Mouse (Mus musculus) heart, embryonic 12.5 days (tissue): Measurements from ENCODE around the gene Ston2. TPM values are rescaled to one million over a fixed set of nuclear protein-coding genes. Genes with fewer than 3 reads are reported as not detected.
"Not testable (repeated sequence)": the region's sequence is repeated elsewhere in the genome, so short reads cannot be mapped to it uniquely, and the experiment has no call there.

Experiments
- ATAC-seq: fragments of 200-750 bp; cut with Nextera tagmentation; 2 replicates; pipeline ENCODE4 v1.8.0; 2017; ENCODE audit warnings: moderate TSS enrichment, moderate library complexity; ENCODE audit not compliant: insufficient number of reproducible peaks, low FRiP score
- H3K27ac ChIP-seq: fragments of 300-500 bp; sonication (generic); 2 replicates; pipeline ENCODE4 v1.5.1; 2016; ENCODE audit warnings: mild to moderate bottlenecking, moderate library complexity; ENCODE audit not compliant: poor library complexity, severe bottlenecking
- H3K27me3 ChIP-seq: fragments of 300-500 bp; sonication (generic); replicated peaks from 2 replicates; pipeline ENCODE4 v1.6.1; 2016; ENCODE audit warnings: mild to moderate bottlenecking, moderate library complexity
- H3K36me3 ChIP-seq: fragments of 300-500 bp; sonication (generic); 2 replicates; pipeline ENCODE4 v1.6.1; 2016; ENCODE audit warnings: mild to moderate bottlenecking, moderate library complexity
- H3K4me1 ChIP-seq: fragments of 300-500 bp; sonication (generic); replicated peaks from 2 replicates; pipeline ENCODE4 v1.6.1; 2016; ENCODE audit warnings: mild to moderate bottlenecking
- H3K4me2 ChIP-seq: fragments of 300-500 bp; sonication (generic); 2 replicates; pipeline ENCODE4 v1.6.1; 2016; ENCODE audit warnings: mild to moderate bottlenecking, moderate library complexity
- H3K4me3 ChIP-seq: fragments of 300-500 bp; sonication (generic); 2 replicates; pipeline ENCODE4 v1.5.1; 2016; ENCODE audit warnings: mild to moderate bottlenecking
- H3K9ac ChIP-seq: fragments of 300-500 bp; sonication (generic); 2 replicates; pipeline ENCODE4 v1.6.1; 2016; ENCODE audit warnings: mild to moderate bottlenecking, moderate library complexity
- H3K9me3 ChIP-seq: fragments of 300-500 bp; sonication (generic); replicated peaks from 2 replicates; pipeline ENCODE4 v1.6.1; 2016; ENCODE audit warnings: mild to moderate bottlenecking, moderate library complexity
- WGBS: fragments of 180-500 bp; shearing (Covaris S2); methylation state at CpG from one replicate; pipeline ENCODE4 v1.1.7; 2016; 5-methylcytosine and 5-hydroxymethylcytosine counted together
- polyA plus RNA-seq: library from polyadenylated mRNA; unstranded; fragments of >200 nt; fragmentation: Nextera tagmentation; extraction: Ambion mirVana; gene quantifications from 2 replicates; pipeline ENCODE4 v1.2.1, GENCODE M21; 2016

Ston2 gene
- polyA plus RNA-seq, 1 experiment from 2014 or later, result 4.9 TPM

DNA sequence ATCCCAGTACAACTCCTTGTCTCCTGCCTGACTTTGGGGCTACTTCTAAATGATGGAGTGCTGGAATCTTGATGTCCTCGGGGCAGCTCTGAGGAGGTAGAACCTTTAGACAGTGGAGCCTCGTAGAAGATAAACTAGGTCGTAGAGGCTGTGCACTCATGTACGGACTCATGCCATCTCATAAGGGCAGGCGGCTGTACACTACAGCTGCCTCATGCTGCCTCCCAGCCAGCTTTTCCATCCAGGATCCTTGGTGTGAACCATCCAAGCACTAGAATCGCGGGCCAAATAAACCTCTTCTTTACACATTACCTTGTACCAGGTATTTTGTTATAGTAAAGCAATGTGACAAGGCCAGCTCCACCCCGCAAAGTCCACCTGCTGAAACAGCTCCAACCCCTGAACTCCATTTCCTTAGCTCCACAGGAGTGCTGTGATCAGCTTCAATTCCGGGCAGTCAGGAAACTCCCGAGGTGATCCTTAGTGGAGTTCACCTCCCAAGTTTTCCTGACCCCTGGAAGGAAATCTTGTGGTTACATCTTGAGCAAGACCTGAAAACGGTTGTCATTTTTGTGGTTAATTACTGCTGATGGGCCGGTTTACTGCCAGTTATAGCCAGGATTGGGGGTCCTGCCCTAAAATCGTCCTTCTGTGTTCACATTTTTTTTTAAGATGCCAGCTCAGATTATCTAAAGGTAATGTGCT, 36.1 kb downstream of the Ston2 start:
- Histone ChIP-seq H3K27ac (no peak overlapping the region), H3K4me1 (peaks cover 17% of the 10 kb centered on the region), H3K27me3 (no peaks in the 10 kb centered on the region), H3K9ac (no peak overlapping the region), H3K4me3 (no peak overlapping the region), H3K36me3 (no peaks in the 10 kb centered on the region), H3K4me2 (no peak overlapping the region), H3K9me3 (no peaks in the 10 kb centered on the region)
- no peak for ATAC-seq
- WGBS, result 85% methylated on average over 13 of the region's 13 CpGs

DNA sequence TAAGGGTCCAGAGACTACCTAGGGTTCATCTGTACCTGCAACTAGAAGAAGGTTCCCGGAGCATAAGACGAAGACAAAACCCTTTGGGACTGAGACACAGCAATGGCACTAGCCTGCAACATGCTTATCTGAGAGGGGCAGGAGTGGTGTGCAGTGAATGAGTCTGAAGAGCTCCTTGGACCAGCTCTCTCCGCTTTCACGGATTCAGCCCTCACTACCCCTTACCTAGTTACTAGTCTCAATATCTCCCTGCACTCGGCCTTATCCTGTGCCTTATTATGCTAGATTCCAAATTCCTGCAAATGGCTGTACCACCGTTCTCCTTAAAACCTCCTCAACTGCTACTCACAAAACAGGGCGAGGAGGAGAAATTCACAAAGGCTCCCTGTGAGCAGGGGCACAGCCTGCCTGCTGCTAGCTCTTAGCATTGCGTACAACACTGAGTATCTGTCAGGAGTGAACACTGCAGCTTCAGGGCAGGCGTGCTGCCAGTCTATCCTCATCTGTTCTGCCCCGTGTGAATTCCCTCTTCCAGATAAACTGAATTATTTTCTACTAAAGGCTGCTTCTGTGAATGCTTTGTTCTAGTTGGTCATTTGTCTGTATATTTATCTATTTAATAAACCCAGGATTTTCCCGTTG, 38.5 kb downstream of the Ston2 start:
- WGBS, result 77% methylated on average over 11 of the region's 11 CpGs
- no peak for ATAC-seq
- peaks cover 21% of the 10 kb centered on the region for H3K4me1 ChIP-seq

DNA sequence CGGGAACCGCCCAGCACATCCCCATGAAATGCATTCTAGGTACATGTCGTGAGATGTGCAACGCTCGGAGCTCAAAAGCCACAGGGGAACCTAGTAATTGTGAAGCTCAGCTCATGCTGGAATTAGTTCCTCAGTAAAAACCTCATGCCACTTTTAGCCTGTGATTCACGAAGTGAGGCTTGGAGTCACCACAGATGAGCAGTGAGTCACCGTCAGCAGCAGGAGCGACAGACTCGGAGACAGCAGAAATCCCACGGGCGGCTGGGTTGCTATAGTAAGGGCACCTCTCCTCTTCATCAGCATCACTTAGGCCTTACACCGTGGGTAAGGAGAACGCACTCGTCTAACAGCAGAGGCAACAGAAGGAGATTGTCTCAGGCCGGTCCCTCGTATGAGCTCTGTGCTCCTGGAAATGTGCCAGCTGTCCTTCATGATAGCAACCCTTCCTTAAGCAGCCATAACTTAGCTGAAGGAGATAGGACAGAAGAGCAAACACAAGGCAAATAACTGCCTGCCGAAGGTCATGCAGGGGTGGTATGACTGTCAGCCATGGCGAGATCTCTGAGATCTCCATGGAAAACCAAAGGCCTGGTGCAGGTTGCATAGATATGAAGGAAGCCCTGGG, 39.8 kb downstream of the Ston2 start:
- Histone ChIP-seq H3K4me1 (peaks cover 21% of the 10 kb centered on the region), H3K27ac (no peak overlapping the region), H3K9ac (no peak overlapping the region), H3K4me2 (no peak overlapping the region), H3K4me3 (no peak overlapping the region), H3K27me3 (no peaks in the 10 kb centered on the region), H3K9me3 (no peaks in the 10 kb centered on the region), H3K36me3 (no peaks in the 10 kb centered on the region)
- 50% methylated on average over 18 of the region's 18 CpGs for WGBS
- ATAC-seq, result no peak

More for the DNA sequence above, 38.5 kb downstream of the Ston2 start:
- Histone ChIP-seq H3K9ac (no peak overlapping the region), H3K27me3 (no peaks in the 10 kb centered on the region), H3K27ac (no peak overlapping the region), H3K9me3 (no peaks in the 10 kb centered on the region), H3K4me2 (no peak overlapping the region), H3K4me3 (no peak overlapping the region), H3K36me3 (no peaks in the 10 kb centered on the region)

DNA sequence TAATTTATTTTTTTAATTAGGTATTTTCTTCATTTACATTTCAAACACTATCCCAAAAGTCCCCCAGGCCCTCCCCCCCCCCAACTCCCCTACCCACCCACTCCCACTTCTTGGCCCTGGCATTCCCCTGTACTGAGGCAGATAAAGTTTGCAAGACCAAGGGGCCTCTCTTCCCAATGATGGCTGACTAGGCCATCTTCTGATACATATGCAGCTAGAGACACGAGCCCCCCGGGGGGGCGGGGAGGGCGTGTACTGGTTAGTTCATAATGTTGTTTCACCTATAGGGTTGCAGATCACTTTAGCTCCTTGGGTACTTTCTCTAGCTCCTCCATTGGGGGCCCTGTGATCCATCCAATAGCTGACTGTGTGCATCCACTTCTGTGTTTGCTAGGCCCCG, 41.3 kb downstream of the Ston2 start:
- not testable (repeated sequence) for H3K9ac ChIP-seq, H3K36me3 ChIP-seq, ATAC-seq, H3K27ac ChIP-seq, H3K27me3 ChIP-seq, H3K4me2 ChIP-seq, H3K9me3 ChIP-seq, H3K4me3 ChIP-seq
- H3K4me1 ChIP-seq, result peaks cover 21% of the 10 kb centered on the region
- 75% methylated on average over 5 of the region's 5 CpGs for WGBS

DNA sequence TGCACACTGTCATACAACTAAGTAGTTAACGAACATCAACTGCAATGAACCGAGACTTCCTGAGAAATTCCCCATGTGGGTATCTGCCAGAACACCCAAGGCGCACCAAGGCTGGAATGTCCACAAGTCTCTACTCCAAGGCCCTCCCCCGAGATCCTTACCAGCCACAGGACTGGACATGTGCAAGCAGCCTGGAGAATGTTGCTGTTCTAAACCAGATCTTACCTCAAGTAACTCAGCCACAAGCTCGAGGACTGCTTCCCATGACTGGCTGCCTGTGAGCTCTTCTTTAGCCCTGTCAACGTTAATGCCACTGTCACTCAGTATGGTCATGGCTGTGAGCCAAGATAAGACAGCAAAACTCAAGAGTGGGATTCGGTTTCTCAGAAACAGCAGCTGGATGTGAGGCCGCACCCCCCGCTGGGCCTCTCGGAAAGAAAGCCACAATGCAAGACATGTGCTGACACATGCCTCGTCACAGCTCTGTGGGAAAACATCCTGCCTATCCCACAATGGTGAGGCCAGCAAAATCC, 42.4 kb downstream of the Ston2 start:
- H3K4me2 ChIP-seq, result peak overlapping the region; percentile 23

DNA sequence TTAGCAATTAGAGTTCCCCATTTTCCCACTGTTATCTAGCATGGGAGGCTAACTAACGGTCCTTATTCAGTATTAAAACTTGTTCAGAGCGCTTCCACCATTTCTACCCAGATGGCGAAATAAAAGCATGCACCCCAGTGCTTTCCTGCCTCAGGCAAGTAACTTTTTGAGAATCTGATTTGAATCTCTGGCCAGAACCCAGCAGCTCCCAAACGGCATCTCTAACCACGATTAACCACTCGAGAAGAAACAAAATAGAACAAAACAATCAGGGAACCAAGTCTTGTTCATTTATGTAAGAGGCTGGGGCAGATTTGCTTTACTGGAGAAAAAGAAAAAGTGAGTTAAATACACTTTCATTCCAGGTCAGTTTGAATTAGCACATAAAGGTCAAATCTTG, 44.1 kb downstream of the Ston2 start:
- no peak overlapping the region for H3K9ac ChIP-seq
- H3K9me3 ChIP-seq, result no peaks in the 10 kb centered on the region
- no peaks in the 10 kb centered on the region for H3K27me3 ChIP-seq
- H3K4me2 ChIP-seq, result peak overlapping the region; percentile 31; the same call in 1 of the 2 replicates
- no peak overlapping the region for H3K27ac ChIP-seq
- ATAC-seq, result no peak
- H3K4me3 ChIP-seq, result peak overlapping the region; percentile 13; the same call in 1 of the 2 replicates
- no peaks in the 10 kb centered on the region for H3K36me3 ChIP-seq
- WGBS, result 80% methylated on average over 6 of the region's 6 CpGs
- H3K4me1 ChIP-seq, result peaks cover 21% of the 10 kb centered on the region

More for the DNA sequence above, 42.4 kb downstream of the Ston2 start:
- Histone ChIP-seq H3K36me3 (no peaks in the 10 kb centered on the region), H3K27ac (peak overlapping the region; percentile 70), H3K27me3 (no peaks in the 10 kb centered on the region), H3K9me3 (no peaks in the 10 kb centered on the region), H3K4me3 (peak overlapping the region; percentile 24), H3K9ac (no peak overlapping the region), H3K4me1 (peaks cover 21% of the 10 kb centered on the region)
- ATAC-seq, result peak; percentile 92
- 22% methylated on average over 11 of the region's 11 CpGs for WGBS

DNA sequence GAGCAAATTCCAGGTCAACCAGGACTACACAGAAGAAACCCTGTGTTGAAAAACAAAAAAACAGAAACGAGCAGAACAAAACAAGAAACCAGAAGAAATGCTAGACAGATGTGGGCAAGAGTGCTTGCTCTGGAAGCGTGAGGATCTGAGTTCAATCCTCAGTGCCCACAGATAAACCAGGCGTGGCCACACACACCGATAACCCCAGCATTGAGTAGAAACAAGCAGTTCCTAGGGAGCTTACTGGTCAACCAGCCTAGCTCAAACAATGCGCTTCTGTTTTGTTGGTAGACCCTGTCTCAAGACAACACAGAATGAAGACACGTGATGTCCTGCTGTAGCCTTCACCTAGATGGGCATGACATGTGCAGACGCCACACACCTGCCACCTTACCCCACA, 45.3 kb downstream of the Ston2 start:
- no peak for ATAC-seq
- no peak overlapping the region for H3K27ac ChIP-seq
- no peaks in the 10 kb centered on the region for H3K9me3 ChIP-seq
- H3K27me3 ChIP-seq, result no peaks in the 10 kb centered on the region
- no peak overlapping the region for H3K4me3 ChIP-seq
- H3K36me3 ChIP-seq, result no peaks in the 10 kb centered on the region
- H3K9ac ChIP-seq, result no peak overlapping the region
- peaks cover 11% of the 10 kb centered on the region for H3K4me1 ChIP-seq
- H3K4me2 ChIP-seq, result 0 out of 2 replicates have a peak overlapping the region, but pooled peaks have one; percentile 31
- 81% methylated on average over 7 of the region's 7 CpGs for WGBS

DNA sequence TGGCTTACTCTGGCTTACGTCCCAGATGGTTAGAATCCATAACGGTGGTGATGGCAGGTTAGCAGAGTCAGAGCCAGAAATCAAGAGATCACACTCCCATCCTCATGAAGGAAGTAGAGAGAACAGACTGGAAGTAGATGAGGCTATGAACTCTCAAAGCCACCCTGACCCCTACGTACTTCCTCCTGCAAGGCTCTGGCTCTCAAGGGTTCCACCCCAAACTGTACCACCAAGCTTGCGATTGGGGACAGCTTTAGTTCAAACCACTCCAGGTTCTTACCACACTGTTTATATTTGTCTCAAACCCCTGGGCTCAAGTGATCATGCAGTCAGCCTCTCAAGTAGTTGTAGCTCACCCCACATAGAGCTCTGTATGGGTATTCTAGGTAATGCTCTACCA, 49.8 kb downstream of the Ston2 start:
- Histone ChIP-seq H3K4me3 (no peak overlapping the region), H3K27ac (no peak overlapping the region), H3K4me2 (no peak overlapping the region), H3K9me3 (no peaks in the 10 kb centered on the region), H3K27me3 (no peaks in the 10 kb centered on the region), H3K36me3 (no peaks in the 10 kb centered on the region), H3K4me1 (peaks cover 15% of the 10 kb centered on the region), H3K9ac (no peak overlapping the region)
- WGBS, result 84% methylated on average over 4 of the region's 4 CpGs
- ATAC-seq, result no peak

DNA sequence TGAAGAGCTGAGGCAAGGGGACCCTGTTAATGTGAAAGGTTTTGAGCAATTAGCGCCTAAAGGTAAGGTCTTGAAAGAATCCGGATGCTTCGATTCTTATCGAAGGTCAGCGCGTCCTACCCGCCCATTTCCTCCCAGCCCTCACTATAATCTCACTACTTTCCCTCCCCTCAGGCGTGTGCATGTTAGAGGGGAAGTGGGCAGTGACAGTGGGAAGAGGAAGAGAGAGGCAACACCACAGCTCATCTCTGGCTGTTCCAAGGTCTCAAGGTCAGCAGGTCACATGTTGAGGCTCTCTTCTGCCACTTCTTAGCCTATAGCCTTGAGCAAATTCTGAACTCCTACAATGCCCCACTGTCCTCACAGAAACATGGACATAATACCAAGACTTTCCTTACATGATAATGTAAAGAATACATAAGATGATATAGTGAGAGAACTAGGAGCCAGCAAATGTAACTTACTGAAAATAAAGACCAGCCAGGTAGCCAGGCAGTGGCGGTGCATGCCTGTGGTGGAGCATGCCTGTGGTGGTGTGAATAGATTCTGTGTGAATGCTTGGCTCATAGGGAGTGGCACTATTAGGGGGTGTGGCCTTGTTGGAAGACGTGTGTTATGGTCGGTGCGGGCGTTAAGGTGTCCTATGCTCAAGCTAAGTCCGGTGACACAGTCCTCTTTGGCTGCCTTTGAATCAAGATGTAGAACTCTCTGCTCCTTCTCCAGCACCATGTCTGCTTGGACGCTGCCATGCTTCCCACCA, 51.8 kb downstream of the Ston2 start:
- 85% methylated on average over 15 of the region's 15 CpGs for WGBS

DNA sequence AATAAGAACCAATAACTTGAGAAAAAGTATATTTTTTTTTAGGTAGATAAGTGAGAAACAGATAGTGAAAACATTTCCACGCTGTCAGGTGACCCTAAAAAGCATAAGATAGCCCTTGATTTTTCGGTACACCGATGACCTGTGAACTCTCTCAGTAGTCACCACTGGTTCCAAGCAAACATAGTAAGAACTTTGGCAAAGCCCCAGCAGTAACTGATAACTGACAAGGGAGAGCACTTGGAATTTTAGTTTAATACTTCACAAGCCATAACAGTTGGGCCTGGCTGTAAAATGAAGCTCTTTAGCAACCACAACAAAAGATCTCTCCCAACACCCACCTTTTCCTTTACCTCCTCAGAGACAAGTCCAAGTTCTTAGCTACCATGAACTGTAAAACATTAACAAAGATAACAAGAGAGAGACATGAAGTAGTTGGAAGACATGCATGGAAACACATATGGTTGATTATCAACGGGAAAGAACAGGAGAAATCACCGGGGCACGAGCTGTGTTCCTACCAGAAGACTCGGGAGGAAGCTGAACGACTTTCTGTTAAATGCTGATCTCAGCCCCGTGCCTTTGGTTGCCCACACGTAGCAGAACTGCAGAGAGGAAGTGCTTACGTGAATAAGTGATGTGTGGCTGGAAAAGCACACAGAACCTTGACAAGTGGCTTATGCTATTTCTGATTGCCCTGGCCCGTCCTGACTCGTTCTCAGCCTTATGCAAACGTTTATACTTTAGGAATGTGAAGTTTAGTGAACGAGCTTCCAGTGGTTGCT, 53.8 kb downstream of the Ston2 start:
- Histone ChIP-seq H3K4me3 (no peak overlapping the region), H3K36me3 (no peaks in the 10 kb centered on the region), H3K27me3 (no peaks in the 10 kb centered on the region), H3K9ac (no peak overlapping the region), H3K4me2 (no peak overlapping the region), H3K4me1 (peaks cover 15% of the 10 kb centered on the region), H3K9me3 (no peaks in the 10 kb centered on the region), H3K27ac (no peak overlapping the region)
- 51% methylated on average over 15 of the region's 15 CpGs for WGBS
- no peak for ATAC-seq

More for the DNA sequence above, 51.8 kb downstream of the Ston2 start:
- Histone ChIP-seq H3K4me1 (peaks cover 15% of the 10 kb centered on the region), H3K4me3 (no peak overlapping the region), H3K27ac (no peak overlapping the region), H3K27me3 (no peaks in the 10 kb centered on the region), H3K9me3 (no peaks in the 10 kb centered on the region), H3K36me3 (no peaks in the 10 kb centered on the region), H3K9ac (no peak overlapping the region), H3K4me2 (no peak overlapping the region)
- no peak for ATAC-seq
